Mouse (Mus musculus): ENCODE results near the gene Iqce. TPM values are rescaled to one million over a fixed set of nuclear protein-coding genes. Genes with fewer than 3 reads are reported as not detected.
A peak's percentile ranks its signal among the peaks of the same experiment; 100 is the strongest.

The Iqce gene
- total and polyA plus RNA-seq, 2 experiments = 2.3 to 5.5 TPM

- no peak for TF ChIP-seq POLR2A (IDR thresholded peaks at IDR 0.05; ENCODE audit: extremely low read depth, insufficient read depth, low read length)
- no peak for TF ChIP-seq CTCF (IDR thresholded peaks at IDR 0.05; ENCODE audit: low read depth, low read length)
- H3K79me2 ChIP-seq (ENCODE audit: control insufficient read depth, insufficient read depth, low read length) = no peaks in the 10 kb centered on the region
- DNase-seq (ENCODE audit: extremely low read depth, low read depth, low spot score) = no peak
- H3K36me3 ChIP-seq (ENCODE audit: control insufficient read depth, insufficient read depth, low read length) = no peaks in the 10 kb centered on the region
- no peak overlapping the region for H3K27ac ChIP-seq (replicated peaks; ENCODE audit: insufficient read depth, low read depth, low read length)
- WGBS = 83% methylated on average over 11 of the region's 11 CpGs
- H3K9ac ChIP-seq (ENCODE audit: low read depth, low read length) = no peak overlapping the region
- no peak overlapping the region for H3K4me3 ChIP-seq (ENCODE audit: insufficient read depth, low read depth, low read length)
- H3K27me3 ChIP-seq (ENCODE audit: control insufficient read depth, insufficient read depth, low read length) = peaks cover 2% of the 10 kb centered on the region; the same call in 1 of the 2 replicates
- H3K4me1 ChIP-seq (ENCODE audit: control insufficient read depth, insufficient read depth, low read length) = no peaks in the 10 kb centered on the region
Measured at GRCm38 (mm10) chr5:140741040-140741439, 38.9 kb upstream of the Iqce start.

DNA sequence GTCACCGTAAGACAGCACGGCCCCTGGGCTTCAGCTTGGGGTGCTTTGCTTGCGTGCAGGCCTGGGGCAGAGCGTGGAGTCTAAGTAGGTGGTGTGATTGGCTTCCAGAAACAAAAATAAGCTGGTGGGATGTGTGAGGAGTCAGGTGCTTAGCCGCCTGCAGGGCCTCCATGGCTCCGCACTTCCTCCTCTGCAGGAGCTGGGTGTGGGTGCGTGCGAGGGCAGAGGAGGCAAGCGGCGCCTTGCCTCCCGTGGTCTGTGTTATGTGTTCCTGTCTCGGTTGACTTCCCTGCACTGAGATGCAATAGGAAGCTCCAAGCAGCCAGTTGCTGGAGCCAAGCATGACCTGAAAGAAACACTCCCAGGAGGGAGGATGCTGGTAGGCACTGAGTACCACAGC is 37.6 kb upstream of the Iqce start:
- TF ChIP-seq POLR2A (IDR thresholded peaks at IDR 0.05; ENCODE audit: extremely low read depth, insufficient read depth, low read length) = no peak
- no peak for TF ChIP-seq CTCF (IDR thresholded peaks at IDR 0.05; ENCODE audit: low read depth, low read length)
- Histone ChIP-seq H3K9ac (ENCODE audit: low read depth, low read length) (no peak overlapping the region), H3K79me2 (ENCODE audit: control insufficient read depth, insufficient read depth, low read length) (no peaks in the 10 kb centered on the region), H3K4me3 (ENCODE audit: insufficient read depth, low read depth, low read length) (no peak overlapping the region), H3K27me3 (ENCODE audit: control insufficient read depth, insufficient read depth, low read length) (peaks cover 9% of the 10 kb centered on the region; the same call in 1 of the 2 replicates), H3K4me1 (ENCODE audit: control insufficient read depth, insufficient read depth, low read length) (no peaks in the 10 kb centered on the region), H3K36me3 (ENCODE audit: control insufficient read depth, insufficient read depth, low read length) (no peaks in the 10 kb centered on the region), H3K27ac (replicated peaks; ENCODE audit: insufficient read depth, low read depth, low read length) (no peak overlapping the region)
- WGBS = 88% methylated on average over 12 of the region's 12 CpGs
- DNase-seq (ENCODE audit: extremely low read depth, low read depth, low spot score) = no peak

DNA sequence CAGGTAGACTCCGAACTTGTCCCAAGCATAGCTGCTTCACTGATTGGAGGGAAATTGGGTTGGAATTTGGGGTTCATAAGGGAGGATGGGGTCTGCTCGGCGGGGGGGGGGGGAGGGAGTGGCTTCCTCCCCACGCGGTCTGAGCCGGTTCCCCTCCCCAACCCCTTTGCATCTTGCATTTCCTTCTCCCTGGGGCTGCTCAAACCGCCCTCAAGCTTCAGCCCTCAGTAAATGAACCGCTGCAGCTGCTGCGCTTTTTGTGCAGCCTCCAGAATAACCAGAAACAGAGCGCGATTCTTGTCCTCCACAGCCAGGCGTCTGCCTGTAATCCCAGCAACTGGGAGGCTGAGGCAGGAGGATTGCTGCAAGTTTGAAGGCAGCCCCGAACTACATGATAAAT is 34.0 kb upstream of the Iqce start:
- Histone ChIP-seq H3K36me3 (ENCODE audit: control insufficient read depth, insufficient read depth, low read length) (no peaks in the 10 kb centered on the region), H3K27me3 (ENCODE audit: control insufficient read depth, insufficient read depth, low read length) (peaks cover 9% of the 10 kb centered on the region; the same call in 1 of the 2 replicates), H3K27ac (replicated peaks; ENCODE audit: insufficient read depth, low read depth, low read length) (no peak overlapping the region), H3K9ac (ENCODE audit: low read depth, low read length) (no peak overlapping the region), H3K79me2 (ENCODE audit: control insufficient read depth, insufficient read depth, low read length) (no peaks in the 10 kb centered on the region), H3K4me3 (ENCODE audit: insufficient read depth, low read depth, low read length) (no peak overlapping the region), H3K4me1 (ENCODE audit: control insufficient read depth, insufficient read depth, low read length) (no peaks in the 10 kb centered on the region)
- 17% methylated on average over 13 of the region's 13 CpGs for WGBS
- no peak for DNase-seq (ENCODE audit: extremely low read depth, low read depth, low spot score)
- no peak for TF ChIP-seq CTCF (IDR thresholded peaks at IDR 0.05; ENCODE audit: low read depth, low read length)
- TF ChIP-seq POLR2A (IDR thresholded peaks at IDR 0.05; ENCODE audit: extremely low read depth, insufficient read depth, low read length) = no peak

GRCm38 (mm10) chr5:140735297-140735696 is 33.1 kb upstream of the Iqce start:
- Histone ChIP-seq H3K4me3 (ENCODE audit: insufficient read depth, low read depth, low read length) (peak overlapping the region; percentile 37; the same call in 1 of the 2 replicates), H3K27me3 (ENCODE audit: control insufficient read depth, insufficient read depth, low read length) (peaks cover 9% of the 10 kb centered on the region; the same call in 1 of the 2 replicates), H3K4me1 (ENCODE audit: control insufficient read depth, insufficient read depth, low read length) (no peaks in the 10 kb centered on the region), H3K36me3 (ENCODE audit: control insufficient read depth, insufficient read depth, low read length) (no peaks in the 10 kb centered on the region), H3K79me2 (ENCODE audit: control insufficient read depth, insufficient read depth, low read length) (no peaks in the 10 kb centered on the region), H3K9ac (ENCODE audit: low read depth, low read length) (no peak overlapping the region), H3K27ac (replicated peaks; ENCODE audit: insufficient read depth, low read depth, low read length) (no peak overlapping the region)
- TF ChIP-seq POLR2A (IDR thresholded peaks at IDR 0.05; ENCODE audit: extremely low read depth, insufficient read depth, low read length) (no peak), CTCF (IDR thresholded peaks at IDR 0.05; ENCODE audit: low read depth, low read length) (no peak)
- DNase-seq (ENCODE audit: extremely low read depth, low read depth, low spot score) = no peak
- 2% methylated on average over 22 of the region's 22 CpGs for WGBS

GRCm38 (mm10) chr5:140733336-140733735 is 31.2 kb upstream of the Iqce start:
- no peak overlapping the region for H3K9ac ChIP-seq (ENCODE audit: low read depth, low read length)
- TF ChIP-seq POLR2A (IDR thresholded peaks at IDR 0.05; ENCODE audit: extremely low read depth, insufficient read depth, low read length) (no peak), CTCF (IDR thresholded peaks at IDR 0.05; ENCODE audit: low read depth, low read length) (no peak)
- no peak overlapping the region for H3K4me3 ChIP-seq (ENCODE audit: insufficient read depth, low read depth, low read length)
- H3K4me1 ChIP-seq (ENCODE audit: control insufficient read depth, insufficient read depth, low read length) = no peaks in the 10 kb centered on the region
- DNase-seq (ENCODE audit: extremely low read depth, low read depth, low spot score) = peak; percentile 23
- no peaks in the 10 kb centered on the region for H3K36me3 ChIP-seq (ENCODE audit: control insufficient read depth, insufficient read depth, low read length)
- 66% methylated on average over 3 of the region's 3 CpGs for WGBS
- H3K27me3 ChIP-seq (ENCODE audit: control insufficient read depth, insufficient read depth, low read length) = peaks cover 9% of the 10 kb centered on the region; the same call in 1 of the 2 replicates
- no peaks in the 10 kb centered on the region for H3K79me2 ChIP-seq (ENCODE audit: control insufficient read depth, insufficient read depth, low read length)
- no peak overlapping the region for H3K27ac ChIP-seq (replicated peaks; ENCODE audit: insufficient read depth, low read depth, low read length)

GRCm38 (mm10) chr5:140732195-140732594 is 30.0 kb upstream of the Iqce start:
- Histone ChIP-seq H3K27ac (replicated peaks; ENCODE audit: insufficient read depth, low read depth, low read length) (no peak overlapping the region), H3K27me3 (ENCODE audit: control insufficient read depth, insufficient read depth, low read length) (peaks cover 9% of the 10 kb centered on the region; the same call in 1 of the 2 replicates), H3K79me2 (ENCODE audit: control insufficient read depth, insufficient read depth, low read length) (no peaks in the 10 kb centered on the region), H3K9ac (ENCODE audit: low read depth, low read length) (no peak overlapping the region), H3K4me3 (ENCODE audit: insufficient read depth, low read depth, low read length) (no peak overlapping the region), H3K36me3 (ENCODE audit: control insufficient read depth, insufficient read depth, low read length) (no peaks in the 10 kb centered on the region), H3K4me1 (ENCODE audit: control insufficient read depth, insufficient read depth, low read length) (no peaks in the 10 kb centered on the region)
- no peak for DNase-seq (ENCODE audit: extremely low read depth, low read depth, low spot score)
- no peak for TF ChIP-seq POLR2A (IDR thresholded peaks at IDR 0.05; ENCODE audit: extremely low read depth, insufficient read depth, low read length)
- TF ChIP-seq CTCF (IDR thresholded peaks at IDR 0.05; ENCODE audit: low read depth, low read length) = peak; percentile 49
- WGBS = 66% methylated on average over 4 of the region's 4 CpGs
